Mouse (Mus musculus) MEL (cell line): ENCODE results near the gene Pigb. TPM values are rescaled to one million over a fixed set of nuclear protein-coding genes. Genes with fewer than 3 reads are reported as not detected.

ENCODE experiments used
- DNase-seq: peaks from one replicate; pipeline ENCODE4 v3.0.0; 2011; ENCODE audit warnings: low read depth, low spot score
- H3K27ac ChIP-seq: 2 replicates; pipeline ENCODE4 v1.5.1; 2012; ENCODE audit warnings: low read depth, mild to moderate bottlenecking, control low read depth, low read length, moderate library complexity; ENCODE audit not compliant: control insufficient read depth
- H3K27me3 ChIP-seq, 2 experiments: fragments of 150-350 bp in 1 of 2; sonication (generic) in 1 of 2; 2 replicates each; pipeline ENCODE4 v1.6.1; 2012; ENCODE audit warnings: low read length in 2 of 2, mild to moderate bottlenecking in 2 of 2, improper control_type of control experiment in 1 of 2, moderate library complexity in 1 of 2; ENCODE audit not compliant: insufficient read depth in 2 of 2, control insufficient read depth in 1 of 2
- H3K36me3 ChIP-seq, 2 experiments: 2 replicates each; pipeline ENCODE4 v1.6.1; 2012 to 2014; ENCODE audit warnings: low read length in 2 of 2, improper control_type of control experiment in 1 of 2, inconsistent platforms in 1 of 2, mild to moderate bottlenecking in 1 of 2; ENCODE audit not compliant: insufficient read depth in 2 of 2, control insufficient read depth in 1 of 2
- H3K4me1 ChIP-seq, 2 experiments: fragments of 150-350 bp in 1 of 2; sonication (generic) in 1 of 2; 2 replicates each; pipeline ENCODE4 v1.6.1; 2012; ENCODE audit warnings: low read length in 2 of 2, improper control_type of control experiment in 1 of 2, mild to moderate bottlenecking in 1 of 2; ENCODE audit not compliant: insufficient read depth in 2 of 2, control insufficient read depth in 1 of 2
- H3K4me3 ChIP-seq, 2 experiments: fragments of 150-350 bp in 1 of 2; sonication (generic) in 1 of 2; 2 replicates each; pipeline ENCODE4 v1.5.1; 2012; ENCODE audit warnings: low read depth in 2 of 2, low read length in 2 of 2, mild to moderate bottlenecking in 2 of 2, moderate library complexity in 2 of 2, control low read depth in 1 of 2, improper control_type of control experiment in 1 of 2; ENCODE audit not compliant: control insufficient read depth in 1 of 2, insufficient read depth in 1 of 2
- H3K79me2 ChIP-seq: 2 replicates; pipeline ENCODE4 v1.6.1; 2012; ENCODE audit warnings: mild to moderate bottlenecking, low read length, moderate library complexity; ENCODE audit not compliant: control insufficient read depth, poor library complexity, insufficient read depth
- H3K9ac ChIP-seq: 2 replicates; pipeline ENCODE4 v1.6.1; 2012; ENCODE audit warnings: low read depth, mild to moderate bottlenecking, control low read depth, low read length, moderate library complexity; ENCODE audit not compliant: control insufficient read depth, poor library complexity, severe bottlenecking
- H3K9me3 ChIP-seq: fragments of 150-350 bp; sonication (generic); replicated peaks from 2 replicates; pipeline ENCODE4 v1.6.1; 2012; ENCODE audit warnings: mild to moderate bottlenecking, low read length, improper control_type of control experiment, moderate library complexity; ENCODE audit not compliant: insufficient read depth
- CTCF ChIP-seq, 3 experiments: IDR thresholded peaks in 2 of 3; conservative IDR thresholded peaks in 1 of 3; 2 replicates each; pipeline ENCODE4 v1.5.1; 2011 to 2012; ENCODE audit warnings: low read length in 3 of 3, low read depth in 2 of 3, mild to moderate bottlenecking in 2 of 3, improper control_type of control experiment in 1 of 3, inconsistent platforms in 1 of 3, mixed read lengths in 1 of 3, moderate library complexity in 1 of 3; ENCODE audit not compliant: control insufficient read depth in 1 of 3, insufficient read depth in 1 of 3, poor library complexity in 1 of 3, severe bottlenecking in 1 of 3
- E2F4 ChIP-seq: IDR thresholded peaks from 2 replicates; pipeline ENCODE4 v1.6.1; 2011; ENCODE audit warnings: low read depth, low read length, improper control_type of control experiment, borderline replicate concordance
- ELF1 ChIP-seq: IDR thresholded peaks from 2 replicates; pipeline ENCODE4 v1.6.1; 2014; ENCODE audit warnings: low read depth, mild to moderate bottlenecking, inconsistent platforms, low read length, improper control_type of control experiment, moderate library complexity
- EP300 ChIP-seq, 2 experiments: IDR thresholded peaks; 2 replicates each; pipeline ENCODE4 v1.6.1; 2011; ENCODE audit warnings: improper control_type of control experiment in 2 of 2, low read length in 2 of 2, low read depth in 1 of 2, mild to moderate bottlenecking in 1 of 2
- ETS1 ChIP-seq: IDR thresholded peaks from 2 replicates; pipeline ENCODE4 v1.6.1; 2012; ENCODE audit warnings: low read depth, mild to moderate bottlenecking, inconsistent platforms, low read length, improper control_type of control experiment, moderate library complexity
- GABPA ChIP-seq: IDR thresholded peaks from 2 replicates; pipeline ENCODE4 v1.6.1; 2012; ENCODE audit warnings: low read depth, mild to moderate bottlenecking, inconsistent platforms, low read length, improper control_type of control experiment, moderate library complexity
- MAFK ChIP-seq: IDR thresholded peaks from 2 replicates; pipeline ENCODE4 v1.6.1; 2011; ENCODE audit warnings: low read depth, mild to moderate bottlenecking, low read length, improper control_type of control experiment, borderline replicate concordance
- MAZ ChIP-seq: IDR thresholded peaks from 2 replicates; pipeline ENCODE4 v1.6.1; 2012; ENCODE audit warnings: low read depth, mild to moderate bottlenecking, inconsistent platforms, low read length, improper control_type of control experiment
- MXI1 ChIP-seq: IDR thresholded peaks from 2 replicates; pipeline ENCODE4 v1.6.1; 2011; ENCODE audit warnings: mild to moderate bottlenecking, low read depth, low read length, improper control_type of control experiment
- MYB ChIP-seq: IDR thresholded peaks from 2 replicates; pipeline ENCODE4 v1.6.1; 2011; ENCODE audit warnings: mild to moderate bottlenecking, low read depth, low read length, improper control_type of control experiment
- MYC ChIP-seq: IDR thresholded peaks from 2 replicates; pipeline ENCODE4 v1.6.1; 2011; ENCODE audit warnings: low read depth, mild to moderate bottlenecking, low read length, improper control_type of control experiment, moderate library complexity
- POLR2A ChIP-seq, 2 experiments: IDR thresholded peaks; 2 replicates each; pipeline ENCODE4 v1.6.1; 2011 to 2012; ENCODE audit warnings: low read length in 2 of 2, mild to moderate bottlenecking in 2 of 2, control low read depth in 1 of 2, improper control_type of control experiment in 1 of 2, low read depth in 1 of 2, moderate library complexity in 1 of 2; ENCODE audit not compliant: control insufficient read depth in 1 of 2, insufficient read depth in 1 of 2, poor library complexity in 1 of 2
- RAD21 ChIP-seq: IDR thresholded peaks from 2 replicates; pipeline ENCODE4 v1.6.1; 2011; ENCODE audit warnings: mild to moderate bottlenecking, low read depth, low read length, improper control_type of control experiment
- SIN3A ChIP-seq: IDR thresholded peaks from 2 replicates; pipeline ENCODE4 v1.6.1; 2012; ENCODE audit warnings: low read length, improper control_type of control experiment, inconsistent platforms
- TAL1 ChIP-seq: IDR thresholded peaks from 2 replicates; pipeline ENCODE4 v1.6.1; 2012; ENCODE audit warnings: mild to moderate bottlenecking, inconsistent platforms, low read length, moderate library complexity, mixed read lengths
- UBTF ChIP-seq: IDR thresholded peaks from 2 replicates; pipeline ENCODE4 v1.6.1; 2012; ENCODE audit warnings: low read depth, mild to moderate bottlenecking, inconsistent platforms, low read length, improper control_type of control experiment, moderate library complexity, borderline replicate concordance; ENCODE audit not compliant: insufficient read depth
- USF1 ChIP-seq: IDR thresholded peaks from 2 replicates; pipeline ENCODE4 v1.6.1; 2014; ENCODE audit warnings: low read depth, mild to moderate bottlenecking, inconsistent platforms, low read length, improper control_type of control experiment, moderate library complexity
- ZC3H11A ChIP-seq: IDR thresholded peaks from 2 replicates; pipeline ENCODE4 v1.6.1; 2012; ENCODE audit warnings: low read depth, mild to moderate bottlenecking, inconsistent platforms, low read length, improper control_type of control experiment
- ZKSCAN1 ChIP-seq: IDR thresholded peaks from 2 replicates; pipeline ENCODE4 v1.6.1; 2012; ENCODE audit warnings: low read depth, mild to moderate bottlenecking, inconsistent platforms, low read length, improper control_type of control experiment, moderate library complexity
- ZNF384 ChIP-seq: IDR thresholded peaks from 2 replicates; pipeline ENCODE4 v1.6.1; 2012; ENCODE audit warnings: low read depth, mild to moderate bottlenecking, inconsistent platforms, low read length, improper control_type of control experiment
- polyA plus RNA-seq, 2 experiments: library from polyadenylated mRNA; stranded (reverse) in 1 of 2; unstranded in 1 of 2; fragments of >175 nt in 1 of 2; fragments of >200 nt in 1 of 2; gene quantifications; 2 replicates each; pipeline versions ENCODE4 v1.2.1 to v1.2.4; 2012; ENCODE audit warnings: low replicate concordance in 2 of 2, low read depth in 1 of 2; ENCODE audit not compliant: insufficient read length in 2 of 2, insufficient read depth in 1 of 2, missing spikeins in 1 of 2
- total RNA-seq: library from RNA; depleted of rRNA; stranded (reverse); fragments of 300-350 nt; gene quantifications from 2 replicates; pipeline ENCODE4 v1.2.3, GENCODE M21; 2012

Gene Pigb
- total and polyA plus RNA-seq, 3 experiments: 3.7 to 12.0 TPM; not detected in 1

GRCm38 (mm10) chr9:73085845-73086244, 45.7 kb upstream of the Pigb start (continued):
- TF ChIP-seq ETS1 (peak; percentile 83), MAZ (0 out of 2 replicates have a peak, but pooled peaks have one; percentile 25), MYB (peak; percentile 53; the same call in 1 of the 2 replicates), MAFK (peak; percentile 43; the same call in 1 of the 2 replicates)
- TF ChIP-seq, all 39 proteins: peak for 22

DNA sequence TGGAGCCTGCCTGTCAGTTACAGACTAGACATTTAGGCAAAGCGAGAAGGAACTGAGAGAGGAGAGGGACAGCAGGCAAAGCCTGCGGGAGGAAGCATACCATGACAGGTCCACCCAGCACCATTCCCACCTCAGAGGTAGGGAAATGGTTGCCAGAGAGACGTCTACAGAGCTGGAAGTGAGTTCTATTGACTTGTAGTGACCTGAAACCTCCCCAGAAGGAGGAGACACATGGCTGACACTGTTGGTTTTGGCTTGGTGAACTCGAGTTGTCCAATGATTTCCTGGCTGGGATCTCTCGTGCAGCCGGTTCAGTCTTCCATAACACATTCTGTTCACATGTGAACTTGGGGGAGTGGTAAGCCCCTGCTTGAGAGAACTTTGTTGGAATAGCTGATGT, 43.8 kb upstream of the Pigb start:
- Histone ChIP-seq H3K27me3 (no peaks in the 10 kb centered on the region), H3K4me3 (no peak overlapping the region), H3K79me2 (no peaks in the 10 kb centered on the region), H3K4me1 (peaks cover 11 to 21% of the 10 kb centered on the region in 2 experiments), H3K36me3 (peaks cover 0 to 13% of the 10 kb centered on the region in 2 experiments; a peak in 2 of 4 replicates), H3K9ac (no peak overlapping the region), H3K9me3 (no peaks in the 10 kb centered on the region), H3K27ac (no peak overlapping the region)
- no peak for DNase-seq
- TF ChIP-seq CTCF (IDR thresholded peaks at IDR 0.05 in 2 of 3, conservative IDR thresholded peaks at IDR 0.05 in 1 of 3; ENCODE audit: control insufficient read depth in 1 of 3, insufficient read depth in 1 of 3, low read depth in 2 of 3, low read length in 3 of 3, poor library complexity in 1 of 3, severe bottlenecking in 1 of 3): no peak
- TF ChIP-seq ZKSCAN1: no peak
- no peak for TF ChIP-seq TAL1
- no peak for TF ChIP-seq GABPA
- TF ChIP-seq ZC3H11A: no peak
- no peak for TF ChIP-seq MYC
- no peak for TF ChIP-seq ELF1
- TF ChIP-seq ZNF384: no peak
- no peak for TF ChIP-seq MXI1
- no peak for TF ChIP-seq E2F4
- no peak for TF ChIP-seq UBTF
- no peak for TF ChIP-seq POLR2A (IDR thresholded peaks at IDR 0.05; ENCODE audit: control insufficient read depth in 1 of 2, insufficient read depth in 1 of 2, low read depth in 1 of 2, low read length in 2 of 2, poor library complexity in 1 of 2)
- no peak for TF ChIP-seq USF1
- no peak for TF ChIP-seq MAFK

- H3K36me3 ChIP-seq: peaks cover 0 to 13% of the 10 kb centered on the region in 2 experiments; a peak in 2 of 4 replicates
- TF ChIP-seq ETS1 (0 out of 2 replicates have a peak, but pooled peaks have one; percentile 13), RAD21 (no peak), MAFK (no peak), SIN3A (no peak), EP300 (IDR thresholded peaks at IDR 0.05; ENCODE audit: low read depth in 1 of 2, low read length in 2 of 2) (peak in 1 of 2 experiments; percentile 31; a peak in 1 of 4 replicates)
- TF ChIP-seq, all 39 proteins: peak for 2
- Histone ChIP-seq H3K9me3 (no peaks in the 10 kb centered on the region), H3K9ac (no peak overlapping the region), H3K79me2 (no peaks in the 10 kb centered on the region), H3K27me3 (no peaks in the 10 kb centered on the region), H3K27ac (no peak overlapping the region), H3K4me1 (peaks cover 11 to 21% of the 10 kb centered on the region in 2 experiments), H3K4me3 (no peak overlapping the region)
- DNase-seq: no peak
Measured at GRCm38 (mm10) chr9:73082291-73083000, 42.3 kb upstream of the Pigb start.
